Mouse (Mus musculus) adrenal gland, postnatal 4 days (tissue): ENCODE measurements around the gene Csf2rb. TPM values are rescaled to one million over a fixed set of nuclear protein-coding genes. Genes with fewer than 3 reads are reported as not detected.
"Not testable (repeated sequence)": the region's sequence is repeated elsewhere in the genome, so short reads cannot be mapped to it uniquely, and the experiment has no call there.

Experiments
- DNase-seq, 2 experiments: peaks; one replicate each; pipeline ENCODE4 v3.0.0; 2021 to 2022; ENCODE audit warnings: low spot score in 2 of 2, mixed read lengths in 2 of 2
- total RNA-seq, 2 experiments: library from RNA; stranded (reverse); gene quantifications; 2 replicates each; pipeline ENCODE4 v1.2.3; 2021

The Csf2rb gene
- total RNA-seq, 2 experiments from 2014 or later = 10.9 to 13.4 TPM

- DNase-seq = no peak
Observed at GRCm38 (mm10) chr15:78326747-78327146, 1.2 kb downstream of the Csf2rb start.

- DNase-seq = not testable (repeated sequence)
Observed at GRCm38 (mm10) chr15:78327753-78328341, 2.3 kb downstream of the Csf2rb start.

GRCm38 (mm10) chr15:78328520-78329097 is 3.1 kb downstream of the Csf2rb start:
- no peak for DNase-seq

- not testable (repeated sequence) for DNase-seq
Observed at GRCm38 (mm10) chr15:78329972-78330371, 4.4 kb downstream of the Csf2rb start.

GRCm38 (mm10) chr15:78330706-78331105 is 5.2 kb downstream of the Csf2rb start:
- DNase-seq = no peak

GRCm38 (mm10) chr15:78331523-78332340 is 6.2 kb downstream of the Csf2rb start:
- no peak for DNase-seq

GRCm38 (mm10) chr15:78332981-78333380 is 7.4 kb downstream of the Csf2rb start:
- DNase-seq = no peak

- DNase-seq = no peak
Observed at GRCm38 (mm10) chr15:78334380-78334779, 8.8 kb downstream of the Csf2rb start.

- peak in 1 of 2 experiments; percentile 27 for DNase-seq
Observed at GRCm38 (mm10) chr15:78339627-78340423, 14.3 kb downstream of the Csf2rb start.

- DNase-seq = not testable (repeated sequence)
Observed at GRCm38 (mm10) chr15:78340919-78341318, 15.4 kb downstream of the Csf2rb start.

GRCm38 (mm10) chr15:78343683-78344082 is 18.1 kb downstream of the Csf2rb start:
- no peak for DNase-seq

- DNase-seq = no peak
Observed at GRCm38 (mm10) chr15:78344567-78344966, 19.0 kb downstream of the Csf2rb start.

GRCm38 (mm10) chr15:78351586-78352165 is 26.1 kb downstream of the Csf2rb start:
- no peak for DNase-seq

- peak in 1 of 2 experiments; percentile 21 for DNase-seq
Observed at GRCm38 (mm10) chr15:78354958-78355357, 29.4 kb downstream of the Csf2rb start.

- no peak for DNase-seq
Observed at GRCm38 (mm10) chr15:78355548-78355947, 30.0 kb downstream of the Csf2rb start.

GRCm38 (mm10) chr15:78365916-78366315 is 40.4 kb downstream of the Csf2rb start:
- DNase-seq = no peak

- no peak for DNase-seq
Observed at GRCm38 (mm10) chr15:78366875-78367274, 41.3 kb downstream of the Csf2rb start.

GRCm38 (mm10) chr15:78367811-78368210 is 42.3 kb downstream of the Csf2rb start:
- no peak for DNase-seq

- DNase-seq = peak in 1 of 2 experiments; percentile 28
Observed at GRCm38 (mm10) chr15:78368926-78369346, 43.4 kb downstream of the Csf2rb start.

- DNase-seq = no peak
Observed at GRCm38 (mm10) chr15:78369641-78370040, 44.1 kb downstream of the Csf2rb start.

- no peak for DNase-seq
Observed at GRCm38 (mm10) chr15:78372796-78373195, 47.2 kb downstream of the Csf2rb start.
